Mouse (Mus musculus) c-Kit-positive CD71-negative TER-119-negative erythroid progenitor cells, embryonic 14.5 days (primary cell): ENCODE data around the gene Slc25a51.

ENCODE experiments used
- DNase-seq: peaks from one replicate; pipeline ENCODE4 v3.0.0-alpha.2; 2013; ENCODE audit warnings: low read depth

Gene Slc25a51

DNA sequence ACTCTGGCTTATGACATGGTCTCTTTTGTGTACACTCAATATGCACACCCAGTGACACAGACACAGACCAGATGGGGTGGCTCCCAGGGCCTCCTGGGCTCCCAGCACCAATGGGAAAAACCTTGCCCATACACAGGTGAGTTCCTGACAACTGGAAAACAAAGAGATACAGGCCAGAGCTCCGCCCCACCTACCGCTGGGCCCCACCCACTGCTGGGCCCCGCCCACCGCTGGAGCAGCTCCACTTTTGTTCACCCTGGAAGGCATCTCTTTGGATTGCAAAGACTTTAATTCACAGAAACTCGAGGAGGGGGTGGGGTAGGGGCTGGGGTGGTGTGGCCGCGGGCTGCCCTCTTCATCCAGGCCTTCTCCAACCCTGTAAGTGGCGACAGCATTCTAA, 14.8 kb upstream of the Slc25a51 start:
- DNase-seq: no peak

DNA sequence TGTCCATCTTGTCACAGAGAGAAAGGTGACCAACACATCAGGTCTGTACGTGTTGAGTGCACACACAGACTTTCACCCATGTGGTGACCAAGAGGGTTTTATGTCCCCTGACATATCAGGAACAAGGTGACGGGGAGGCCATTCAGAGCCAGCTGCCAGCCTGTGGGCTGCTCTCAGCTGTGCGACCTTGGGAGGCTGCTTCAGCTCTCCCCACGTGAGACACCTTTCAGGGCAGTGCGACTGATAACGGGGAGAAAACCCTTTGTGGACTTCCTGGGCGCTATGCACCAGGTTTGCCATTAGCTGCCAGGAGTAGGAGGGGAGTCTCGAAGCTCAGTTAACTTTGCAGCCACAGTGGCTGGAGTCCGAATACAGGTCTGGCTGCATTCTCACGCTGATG, 14.1 kb upstream of the Slc25a51 start:
- no peak for DNase-seq

DNA sequence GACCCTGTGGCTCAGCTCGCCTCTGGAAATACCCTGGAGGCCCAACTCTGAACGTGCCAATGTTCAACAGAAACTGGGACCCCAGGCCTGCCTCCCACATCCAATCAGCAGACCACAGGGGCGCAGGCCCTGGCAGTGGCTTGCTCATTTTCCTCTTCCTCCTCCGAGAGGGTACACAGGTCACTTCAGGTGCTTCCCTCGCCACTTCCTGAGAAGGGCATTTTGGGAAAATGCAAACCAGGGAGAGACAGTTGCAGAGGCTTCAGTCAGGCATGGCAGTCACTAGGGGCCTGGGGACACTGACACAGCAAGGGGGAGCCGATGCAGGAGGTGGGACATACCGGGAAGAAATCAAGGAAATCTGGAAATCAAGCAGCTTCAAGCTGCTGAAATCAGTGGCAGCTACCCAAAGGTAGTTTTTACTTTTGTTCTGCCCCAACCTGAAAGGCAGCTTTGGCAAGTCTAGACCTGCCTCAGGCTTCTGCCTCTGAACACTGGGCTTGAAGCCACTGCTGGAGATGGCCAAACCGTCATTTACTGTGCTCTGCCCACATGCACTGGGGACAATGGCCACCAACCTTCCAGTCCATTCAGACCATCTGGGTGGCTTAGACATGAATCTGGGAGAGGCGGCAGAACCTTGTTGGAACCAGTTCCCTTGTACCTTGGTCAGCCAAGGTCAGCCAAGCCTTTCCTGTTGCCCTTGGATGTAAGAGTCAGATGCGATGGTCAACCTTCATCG, 13.1 kb upstream of the Slc25a51 start:
- no peak for DNase-seq

DNA sequence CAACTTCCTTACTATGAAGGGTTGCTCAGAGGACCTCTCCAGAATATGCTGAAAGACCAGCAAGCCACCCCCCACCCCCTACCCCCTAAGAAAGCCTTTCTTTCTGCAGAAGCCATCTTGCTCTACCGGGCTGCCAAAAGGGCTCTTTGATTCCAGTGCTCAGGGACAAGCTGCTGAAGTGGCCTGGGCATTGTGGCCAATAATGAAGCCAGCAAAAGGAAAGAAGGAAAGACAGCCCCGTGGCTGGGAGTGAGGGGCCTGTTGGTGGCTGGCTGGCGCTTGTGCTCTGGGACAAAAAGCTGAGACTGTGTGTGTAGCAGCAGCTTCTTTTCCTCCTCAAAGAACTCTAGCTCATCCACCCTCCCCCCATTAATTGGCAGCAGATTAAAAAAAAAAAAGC, 12.2 kb upstream of the Slc25a51 start:
- DNase-seq: no peak

GRCm38 (mm10) chr4:45419051-45419450, 10.5 kb upstream of the Slc25a51 start:
- no peak for DNase-seq

DNA sequence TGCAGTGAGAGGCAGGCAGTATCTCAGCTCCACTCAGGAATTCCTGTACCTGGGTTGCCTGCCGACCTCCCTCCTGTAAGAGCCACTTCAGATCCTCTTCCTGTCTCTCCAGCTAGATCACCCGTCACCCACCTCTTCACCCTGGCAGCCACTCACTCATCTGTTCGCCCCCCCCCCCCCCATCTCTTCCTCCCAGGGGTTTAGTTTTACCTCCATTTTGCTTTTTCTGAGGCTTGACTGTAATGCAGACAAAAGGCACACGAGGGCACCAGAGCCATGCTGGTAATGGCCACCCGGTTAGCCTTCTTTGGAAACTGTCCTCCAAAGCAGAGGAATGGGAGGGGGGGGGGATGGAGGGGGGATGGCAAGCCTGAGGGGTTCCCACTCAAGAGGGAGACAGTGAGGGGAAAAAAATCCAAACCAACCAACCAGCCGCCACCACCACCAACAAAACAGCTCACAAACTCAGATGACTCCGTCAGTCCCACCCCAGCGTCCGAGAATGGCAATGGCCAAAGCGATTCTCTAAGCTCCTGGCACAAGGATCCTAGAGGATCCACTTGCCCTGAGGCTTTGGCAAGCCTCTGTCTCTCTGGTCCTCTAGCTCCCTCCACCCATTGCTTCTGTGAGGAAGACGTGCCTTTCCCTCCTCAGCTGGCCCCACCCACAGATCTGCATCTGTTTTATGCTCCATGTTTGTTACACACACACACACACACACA, 9.8 kb upstream of the Slc25a51 start:
- DNase-seq: no peak

- no peak for DNase-seq
Measured at GRCm38 (mm10) chr4:45416314-45416713, 7.7 kb upstream of the Slc25a51 start.

DNA sequence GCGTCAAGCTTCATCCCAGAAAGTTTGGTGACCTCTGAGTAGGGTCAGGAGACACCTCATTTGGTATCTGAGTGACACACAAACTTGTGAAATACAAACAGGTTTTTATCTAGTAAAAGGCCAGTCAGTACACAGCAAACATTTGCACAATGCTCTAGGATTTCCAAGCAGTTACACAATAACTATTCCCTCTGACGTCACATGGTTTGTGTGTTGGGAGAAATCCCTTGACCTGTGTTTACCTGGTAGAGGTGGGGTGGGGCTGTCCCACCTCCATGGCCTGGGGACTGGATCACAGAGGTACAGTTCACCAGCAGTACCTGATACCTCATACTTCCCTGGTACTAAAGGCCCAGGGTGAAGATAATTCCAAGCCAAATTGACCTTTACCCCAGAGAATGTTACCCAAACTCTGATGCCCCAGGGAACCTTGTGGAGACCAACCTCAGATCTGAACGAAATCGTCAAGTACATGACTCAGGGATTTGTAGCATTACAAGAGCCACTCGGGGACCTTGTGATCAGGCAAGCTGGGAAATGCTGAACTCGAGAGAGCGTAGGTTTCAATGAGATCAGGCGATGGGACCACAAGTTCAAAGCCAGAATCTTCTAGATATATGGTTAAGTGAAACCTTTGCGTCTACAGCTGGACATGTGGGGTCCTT, 5.2 kb upstream of the Slc25a51 start:
- DNase-seq: no peak

DNA sequence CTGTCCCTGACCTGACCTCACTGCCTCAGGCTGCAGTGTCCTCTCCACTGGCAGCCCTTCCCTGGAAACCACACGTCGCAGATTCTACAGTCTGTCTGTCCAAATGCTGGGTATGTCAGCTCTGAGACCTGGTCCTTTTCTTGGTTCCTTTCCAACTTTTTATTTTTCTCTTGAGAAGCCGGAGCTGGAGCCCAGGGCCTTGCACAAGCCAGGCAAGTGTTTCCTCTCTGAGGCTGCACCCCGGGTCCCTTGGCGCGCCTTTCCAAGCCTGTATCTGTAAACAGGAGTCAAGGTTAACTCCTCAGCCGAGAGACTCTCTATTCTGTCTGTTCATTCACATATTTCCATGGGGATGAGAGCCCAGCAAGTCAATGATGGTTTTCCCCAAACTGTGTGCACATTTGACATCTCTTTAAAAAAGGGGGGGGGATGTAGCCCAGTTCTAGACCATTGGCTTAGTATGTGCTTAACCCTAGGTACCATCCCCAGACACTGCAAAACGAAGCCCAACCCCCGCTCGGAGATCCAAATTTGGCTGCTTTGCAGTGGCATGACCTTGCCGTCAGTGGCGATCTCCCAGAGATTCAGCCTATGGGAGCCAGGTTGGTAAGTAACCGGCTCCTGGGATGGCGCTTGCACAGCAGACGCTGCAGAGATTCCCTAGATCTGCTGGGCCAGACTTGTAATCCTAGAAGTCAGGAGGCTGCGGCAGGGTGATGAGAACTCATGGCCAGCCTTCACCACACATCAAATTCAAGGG, 4.0 kb upstream of the Slc25a51 start:
- DNase-seq: no peak

DNA sequence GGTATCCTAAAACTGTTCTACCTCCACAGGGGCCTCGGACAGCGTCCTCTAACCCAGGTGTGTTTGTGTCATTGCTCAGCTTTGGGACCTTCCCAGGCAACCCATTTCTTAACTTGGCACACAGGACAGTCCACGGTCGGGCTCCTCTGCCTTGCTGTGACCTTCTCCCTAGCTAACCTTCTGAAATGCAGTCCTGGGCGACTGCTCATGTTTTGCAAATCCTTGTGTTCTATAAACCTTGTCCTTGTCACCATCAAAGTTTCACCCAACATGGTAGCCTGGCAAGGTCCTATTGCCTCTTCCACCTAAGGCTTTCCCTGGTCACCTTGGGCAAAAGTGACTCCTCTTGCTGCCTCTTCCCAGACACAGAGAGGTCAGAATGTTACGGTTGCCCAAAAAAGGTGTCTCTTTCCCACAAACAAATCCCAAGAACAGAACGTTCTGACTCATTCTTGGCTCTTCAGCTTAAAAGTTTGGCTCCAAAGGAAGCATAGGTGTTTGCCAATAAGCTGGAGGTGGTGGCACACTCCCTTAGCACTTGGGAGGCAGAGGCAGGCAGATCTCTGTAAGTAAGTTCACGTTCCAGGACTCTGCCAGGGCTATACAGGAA, 2.7 kb upstream of the Slc25a51 start:
- DNase-seq: no peak

GRCm38 (mm10) chr4:45409270-45409669, 704 bp upstream of the Slc25a51 start:
- peak; percentile 77 for DNase-seq

- no peak for DNase-seq
Measured at GRCm38 (mm10) chr4:45407703-45408334, 747 bp downstream of the Slc25a51 start.

DNA sequence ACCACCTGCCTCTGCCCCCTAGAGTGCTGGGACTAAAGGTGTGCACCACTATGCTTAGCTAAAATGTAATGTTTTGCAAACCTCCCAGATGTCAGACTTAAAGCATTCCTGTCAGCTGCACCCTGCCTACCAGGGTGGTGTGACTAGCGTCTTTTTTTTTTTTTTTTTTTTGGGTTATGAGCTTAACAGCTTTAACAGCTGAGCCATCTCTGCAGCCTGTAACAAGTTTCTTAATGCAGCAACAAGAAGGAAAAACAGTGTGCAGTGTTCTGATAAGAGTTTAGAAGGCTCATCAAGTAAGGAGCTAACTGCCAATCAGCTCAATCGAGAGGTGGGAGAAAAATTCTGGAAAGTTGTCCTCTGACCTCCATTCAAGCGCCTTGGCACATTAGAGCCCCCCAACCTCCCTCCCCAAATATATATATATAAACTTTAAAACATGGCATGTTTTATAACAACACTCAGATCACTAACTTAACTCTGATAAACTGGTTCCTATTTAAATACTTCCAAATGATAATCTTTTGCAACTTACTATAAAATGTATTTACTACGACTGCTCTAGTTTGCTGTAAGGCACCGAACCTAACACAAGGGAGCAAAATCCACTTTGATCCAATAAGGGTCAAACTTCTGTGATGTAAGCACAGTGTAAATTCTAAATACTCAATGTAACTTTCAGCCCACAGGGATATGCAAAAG, 1.4 kb downstream of the Slc25a51 start:
- no peak for DNase-seq

GRCm38 (mm10) chr4:45406397-45406796, 2.2 kb downstream of the Slc25a51 start:
- no peak for DNase-seq

DNA sequence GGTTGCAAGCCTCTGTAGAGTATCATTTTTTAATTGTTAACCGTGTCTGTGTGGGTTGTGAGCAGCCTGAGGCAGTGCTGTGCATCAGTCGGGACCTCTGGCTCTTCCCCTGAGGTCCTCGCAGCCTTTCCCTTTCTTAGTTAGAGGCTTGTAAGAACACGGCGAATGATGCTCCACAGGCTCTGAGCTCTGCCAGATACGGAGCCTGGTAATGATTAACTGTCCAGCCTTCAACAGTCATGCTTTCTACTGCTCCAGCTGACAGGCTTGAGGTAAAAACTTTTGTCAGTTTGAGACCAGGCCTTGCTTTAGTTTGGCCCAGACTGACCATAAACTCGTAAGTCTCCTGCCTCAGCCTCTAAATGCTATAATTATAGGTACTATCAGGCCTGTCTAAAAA, 3.3 kb downstream of the Slc25a51 start:
- no peak for DNase-seq

DNA sequence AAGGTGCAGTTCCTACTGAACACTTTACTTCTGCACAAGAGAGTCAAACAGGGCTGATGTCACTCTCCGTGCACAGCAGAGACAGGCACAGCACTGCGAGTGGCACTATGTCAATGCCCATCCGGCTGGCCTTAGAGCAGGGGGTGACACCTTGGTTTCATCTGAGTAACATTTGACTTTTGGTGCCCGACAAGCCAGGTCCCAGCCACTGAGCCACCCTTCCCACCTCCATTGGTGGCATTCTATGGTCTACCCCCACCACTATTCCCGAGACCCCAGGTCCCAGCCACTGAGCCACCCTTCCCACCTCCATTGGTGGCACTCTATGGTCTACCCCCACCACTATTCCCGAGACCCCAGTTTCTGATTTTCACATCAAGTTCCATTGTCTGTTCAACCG, 4.5 kb downstream of the Slc25a51 start:
- DNase-seq: no peak

DNA sequence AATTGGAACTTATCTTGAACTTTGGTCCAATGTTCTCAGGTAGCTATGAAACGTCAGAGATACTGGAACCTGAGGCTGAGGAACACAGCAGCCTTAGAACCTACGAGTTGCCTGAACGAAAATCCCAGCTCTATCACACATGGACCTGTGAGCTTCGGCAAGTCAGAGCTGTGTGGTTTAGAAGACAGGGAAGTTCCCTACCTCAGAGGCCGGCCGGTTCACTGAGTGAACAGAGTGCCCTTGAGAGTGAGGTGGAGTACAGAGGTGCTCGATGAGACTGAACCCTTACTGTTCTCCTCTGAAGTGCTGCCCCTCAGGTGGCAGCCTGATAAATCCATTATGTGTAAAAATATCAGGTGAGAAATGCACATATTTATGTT, 5.1 kb downstream of the Slc25a51 start:
- no peak for DNase-seq

DNA sequence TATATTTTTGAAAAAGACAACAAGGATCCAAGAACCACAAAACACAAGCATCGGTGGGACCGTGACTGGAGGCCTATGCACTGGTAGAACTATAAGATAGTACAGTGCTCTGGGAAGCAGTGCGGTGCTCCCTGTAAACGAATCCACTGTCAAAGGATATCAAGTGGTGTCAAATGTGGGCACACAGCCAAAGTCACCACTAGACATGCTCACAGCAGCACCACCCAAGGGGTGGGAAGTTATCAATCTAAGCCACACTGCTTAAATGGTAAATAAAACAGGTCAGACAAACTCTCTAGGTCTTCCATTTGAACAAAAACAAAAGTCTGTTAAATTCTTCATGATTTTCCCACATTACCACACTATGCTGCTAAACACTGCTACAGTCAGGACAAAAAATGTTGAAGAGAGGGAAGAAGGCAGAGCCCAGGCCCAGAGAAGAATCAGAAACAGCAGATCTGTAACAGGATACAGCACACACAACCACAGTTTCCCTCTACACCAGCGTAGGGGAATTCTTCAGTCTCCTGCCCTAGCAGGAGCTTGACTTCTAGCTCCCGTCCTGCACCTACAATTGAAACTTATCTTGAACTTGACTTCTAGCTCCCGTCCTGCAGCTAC, 5.6 kb downstream of the Slc25a51 start:
- no peak for DNase-seq

DNA sequence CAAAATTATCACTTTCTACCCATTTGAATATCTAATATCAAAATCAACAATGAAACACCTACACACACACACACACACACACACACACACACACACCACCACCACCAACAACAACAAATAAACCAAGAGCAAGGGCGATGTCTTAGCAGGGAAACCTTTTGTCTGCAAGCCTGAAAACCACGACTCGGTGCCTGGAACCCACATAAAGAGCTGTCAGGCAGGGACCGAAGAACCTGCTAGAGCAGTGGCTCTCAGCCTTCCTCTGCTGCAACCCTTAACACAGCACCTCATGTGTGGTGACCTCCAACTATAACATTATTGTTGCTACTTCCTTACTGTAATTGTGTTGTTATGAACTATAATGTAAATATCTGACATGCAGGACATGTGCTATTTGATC, 6.3 kb downstream of the Slc25a51 start:
- DNase-seq: no peak

GRCm38 (mm10) chr4:45399421-45400210, 8.9 kb downstream of the Slc25a51 start:
- no peak for DNase-seq
